Mouse (Mus musculus) frontal cortex, postnatal 25 days (tissue): ENCODE measurements around the gene Mprip.
"Not testable (repeated sequence)": the region's sequence is repeated elsewhere in the genome, so short reads cannot be mapped to it uniquely, and the experiment has no call there.

ENCODE experiments used
- DNase-seq, 2 experiments: peaks; one replicate each; pipeline ENCODE4 v3.0.0; 2022; ENCODE audit warnings: low spot score in 2 of 2

Mprip gene

DNA sequence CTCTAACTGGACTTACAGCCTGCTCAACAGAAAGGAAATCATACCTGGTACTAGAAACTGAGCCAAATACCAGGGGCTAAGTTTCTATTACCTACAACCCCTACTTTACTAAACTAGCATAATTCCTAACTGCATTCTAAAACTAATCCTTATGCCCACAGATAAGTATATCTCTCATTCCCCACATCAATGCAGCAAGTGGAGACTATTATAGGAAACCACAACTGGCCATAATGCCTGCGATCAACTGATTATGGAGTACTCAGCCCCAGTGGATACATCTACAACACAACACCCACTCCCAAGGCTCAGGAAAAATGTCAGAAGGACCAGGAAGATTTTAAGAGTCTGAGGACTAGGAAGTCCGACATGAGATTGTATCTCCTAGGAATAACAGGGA is 7.6 kb upstream of the Mprip start:
- no peak for DNase-seq

DNA sequence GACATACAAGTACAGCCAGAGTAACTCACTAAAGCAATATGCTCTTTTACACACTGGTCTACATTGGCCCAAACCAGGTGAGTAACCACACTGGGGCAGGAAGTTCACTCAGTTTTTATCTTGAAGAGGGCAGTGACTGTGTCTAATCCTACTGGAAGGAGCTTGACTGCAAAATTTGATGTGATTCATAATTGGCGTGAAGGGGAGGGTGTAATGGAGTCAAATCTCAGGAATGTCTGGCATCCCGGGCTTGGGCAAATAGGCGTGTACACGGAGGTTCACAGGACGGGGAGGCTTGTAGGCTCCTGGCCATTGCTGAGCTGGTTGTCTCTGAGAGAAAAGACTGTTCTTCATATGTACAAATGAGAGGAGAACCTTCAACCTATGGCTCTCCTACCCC is 5.8 kb upstream of the Mprip start:
- no peak for DNase-seq

DNA sequence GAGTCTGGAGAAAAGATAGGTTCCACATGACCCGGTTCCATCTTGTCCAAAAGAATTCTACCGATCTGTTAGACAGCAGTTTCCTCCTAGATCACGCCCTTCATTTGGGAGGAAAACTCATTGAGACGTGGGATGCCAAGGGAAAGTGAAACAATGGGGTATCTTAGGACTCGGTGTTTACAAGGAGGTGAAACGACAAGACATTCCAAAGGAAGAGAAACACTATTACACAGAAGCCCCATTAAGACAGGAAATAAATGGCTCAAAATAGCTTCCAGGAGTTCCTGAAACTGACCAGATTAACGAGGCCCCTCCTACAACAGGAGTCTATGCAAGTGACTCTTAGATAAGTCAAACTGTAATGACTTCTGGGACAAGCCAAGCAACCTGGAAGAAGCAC is 5.1 kb upstream of the Mprip start:
- no peak for DNase-seq

DNA sequence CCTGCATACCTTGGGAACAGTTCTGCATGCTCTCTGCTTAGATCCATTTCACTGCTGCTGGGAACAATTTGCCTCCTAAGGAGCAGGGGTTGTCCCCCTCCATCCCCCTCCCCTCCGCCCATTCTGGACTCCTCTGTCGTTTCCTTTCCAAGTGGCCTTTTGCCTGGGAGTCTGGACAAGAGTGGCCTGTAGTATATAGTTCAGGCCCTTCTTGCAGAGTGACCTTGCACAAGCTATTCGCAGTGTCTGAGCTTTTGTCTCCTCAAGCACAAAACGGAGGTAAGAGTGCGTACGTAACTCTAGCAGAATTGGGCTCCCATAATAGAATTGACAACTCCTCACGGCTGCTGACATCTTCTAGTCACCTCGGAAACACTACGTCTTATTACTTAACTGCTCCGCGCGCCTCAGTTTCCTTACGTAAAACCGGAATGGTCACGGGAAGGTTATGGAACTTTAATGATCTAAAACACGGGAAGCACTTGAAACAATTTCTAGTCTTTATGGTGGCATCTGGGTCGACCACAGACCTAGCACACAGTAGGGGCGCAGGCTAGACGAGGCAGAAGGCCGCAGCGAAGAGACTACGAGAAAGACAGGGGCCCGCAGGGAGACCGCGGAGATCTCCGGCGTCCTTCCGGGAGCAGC is 620 bp downstream of the Mprip start:
- DNase-seq: peak in 1 of 2 experiments; percentile 14

DNA sequence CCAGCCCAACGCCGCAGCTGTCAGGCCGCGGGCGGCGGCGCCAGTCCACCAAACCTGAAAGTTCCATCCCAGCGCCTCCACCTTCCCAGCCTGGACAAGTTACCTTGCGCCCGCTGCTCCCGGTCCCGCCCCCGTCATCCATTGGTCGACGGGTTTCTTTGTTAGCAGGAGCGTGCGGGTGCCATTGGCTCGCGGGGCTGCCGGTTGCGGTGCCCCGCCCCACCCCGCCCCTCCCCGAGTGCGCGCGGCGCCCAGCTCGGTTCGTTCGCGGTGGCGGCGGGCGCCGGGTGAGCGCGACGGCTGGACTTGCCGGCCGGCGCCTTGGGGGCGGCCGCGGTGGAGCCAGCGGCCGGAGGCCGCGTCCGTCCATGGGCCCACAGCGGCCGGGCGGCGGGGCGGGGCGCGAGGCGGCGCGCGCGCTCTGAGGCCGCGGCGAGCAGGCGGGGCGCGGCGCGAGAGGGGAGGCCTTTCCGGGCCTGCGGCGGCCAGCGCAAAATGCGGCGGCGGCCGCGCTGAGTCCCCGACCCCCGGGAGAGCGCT is 1.2 kb downstream of the Mprip start:
- DNase-seq: peak; percentile 88 to 93

DNA sequence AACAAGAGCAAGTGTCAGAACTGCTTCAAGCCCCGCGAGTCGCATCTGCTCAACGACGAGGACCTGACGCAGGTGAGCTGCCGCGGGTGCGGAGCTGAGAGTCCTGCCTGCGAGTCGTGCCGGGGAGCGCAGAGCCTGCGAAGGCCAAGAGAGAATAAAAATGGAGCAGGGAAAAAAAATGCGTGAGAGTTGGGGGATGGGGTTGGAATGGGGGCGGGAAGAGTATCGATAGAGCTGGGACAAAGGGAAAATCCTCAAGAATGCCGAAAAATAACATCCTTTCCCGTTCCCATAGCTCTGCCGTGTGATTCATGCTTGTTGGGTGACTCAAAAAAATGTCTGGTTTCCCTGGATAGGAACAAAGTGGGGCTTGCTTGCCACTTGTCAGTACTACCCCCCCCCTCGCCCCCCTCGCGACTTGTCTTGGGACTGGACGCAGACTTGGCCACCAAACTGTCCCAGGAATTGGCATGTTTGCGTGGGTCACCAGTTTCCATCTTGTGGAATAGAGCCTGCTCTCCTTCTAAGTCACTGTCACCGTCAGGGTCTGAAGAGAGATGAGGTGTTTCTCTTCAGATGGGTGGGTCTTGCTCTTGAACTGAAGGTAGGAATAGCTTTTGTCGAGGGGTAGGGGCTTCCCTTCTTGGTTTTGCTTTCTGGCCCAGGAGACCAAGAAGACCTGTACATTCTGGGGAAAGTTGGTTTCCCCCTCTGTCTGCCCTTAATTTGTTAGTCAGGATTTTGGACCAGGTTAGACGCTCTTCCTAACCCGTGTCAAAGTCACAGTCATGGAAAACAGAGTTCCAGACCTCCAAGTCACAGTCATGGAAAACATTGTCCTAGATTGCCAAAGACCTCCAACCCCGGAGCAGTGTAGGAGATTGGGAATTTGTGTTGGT is 2.0 kb downstream of the Mprip start:
- no peak for DNase-seq

DNA sequence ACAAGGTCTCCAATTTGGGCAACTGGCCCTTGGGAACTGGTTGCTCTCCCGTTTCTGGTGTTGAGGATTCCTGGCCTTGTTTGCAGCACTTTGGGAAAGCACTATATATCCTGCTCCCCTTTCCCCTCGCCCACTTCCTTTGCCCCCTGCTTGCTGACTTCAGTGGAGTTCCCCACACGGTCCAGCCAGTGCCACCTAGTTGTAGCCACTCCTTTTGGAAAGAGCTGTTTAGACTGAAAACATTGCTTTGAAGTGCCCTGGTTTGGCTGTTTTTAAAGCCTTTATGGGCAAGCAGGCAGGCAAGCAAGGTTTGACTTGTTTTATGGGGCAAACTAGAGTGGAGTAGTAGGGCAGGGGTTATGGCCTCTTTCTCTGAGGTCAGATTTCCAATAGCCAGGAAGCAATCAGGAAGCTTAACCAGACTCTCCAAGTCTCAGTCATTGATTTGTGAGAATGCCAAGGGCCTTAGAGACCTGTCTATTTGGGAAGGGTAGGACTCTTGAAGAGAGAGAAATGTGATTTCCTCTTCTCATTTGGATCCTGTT is 2.7 kb downstream of the Mprip start:
- no peak for DNase-seq

DNA sequence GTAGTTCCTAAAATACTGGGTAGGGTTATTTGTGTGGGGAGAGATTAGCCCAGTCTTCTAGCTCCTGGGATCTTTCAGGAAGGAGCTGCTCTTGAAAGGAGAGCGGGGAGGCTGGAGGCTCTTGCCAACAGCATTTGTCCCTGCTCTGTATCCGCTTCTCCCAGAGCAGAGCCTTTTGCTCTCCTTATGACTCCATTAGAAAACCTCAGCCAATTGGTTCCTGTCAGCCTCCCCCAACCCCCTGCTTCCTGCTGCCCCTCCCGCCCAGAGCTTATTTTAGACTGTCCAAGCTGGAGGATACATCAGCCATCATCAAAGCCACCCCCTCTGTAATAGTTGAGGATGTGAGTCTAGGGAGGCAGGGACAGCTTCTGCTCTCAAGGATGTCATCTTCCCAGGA is 3.7 kb downstream of the Mprip start:
- peak; percentile 20 for DNase-seq

DNA sequence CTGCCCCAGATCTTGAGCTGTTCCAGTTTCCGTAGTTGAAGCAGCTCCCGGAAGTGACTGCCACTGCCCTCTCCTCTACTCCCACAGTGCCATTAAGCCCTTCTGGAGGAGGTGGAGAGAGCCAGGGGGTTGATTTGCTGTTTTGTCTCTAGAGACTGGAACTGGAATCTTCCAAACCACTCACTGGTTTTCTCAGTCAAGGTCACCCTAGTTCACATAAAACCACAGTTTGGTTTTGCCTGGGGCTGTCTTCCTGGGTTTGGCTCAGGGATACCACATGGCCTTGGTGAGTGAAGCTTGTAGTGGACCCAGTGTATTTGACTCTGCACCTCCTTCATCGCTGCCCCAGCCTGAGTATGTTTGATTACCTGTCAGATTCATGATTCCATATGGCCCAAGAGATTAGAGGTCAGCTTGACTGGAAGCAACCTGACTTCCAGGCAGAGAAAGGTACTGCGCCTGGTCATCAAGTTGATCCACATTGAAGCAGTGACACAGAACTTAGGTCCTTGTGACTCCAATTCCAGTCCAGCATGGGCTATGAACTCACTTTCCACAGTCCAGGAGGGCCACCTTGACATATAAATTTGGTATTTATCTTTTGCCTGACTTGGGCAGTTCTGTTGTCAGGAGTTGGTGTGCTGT is 10.1 kb downstream of the Mprip start:
- DNase-seq: no peak

DNA sequence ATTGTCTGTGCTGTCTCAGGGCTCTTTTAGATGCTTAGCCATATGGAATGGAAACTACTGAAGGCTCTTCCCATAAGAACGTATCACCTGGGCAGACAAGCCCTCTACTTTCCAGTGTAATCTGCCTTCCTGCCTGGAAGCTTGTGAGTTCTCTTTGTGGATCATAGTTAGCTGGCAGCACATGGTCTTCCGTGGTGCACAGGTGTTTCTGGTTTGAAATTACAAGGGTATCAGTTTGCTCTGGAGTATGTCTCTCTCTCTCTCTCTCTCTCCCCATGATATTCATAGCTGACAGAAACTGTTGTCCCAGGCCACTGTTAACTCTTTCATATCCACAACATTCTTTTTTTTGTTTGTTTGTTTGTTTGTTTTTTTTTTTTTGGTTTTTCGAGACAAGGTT is 12.9 kb downstream of the Mprip start:
- no peak for DNase-seq

DNA sequence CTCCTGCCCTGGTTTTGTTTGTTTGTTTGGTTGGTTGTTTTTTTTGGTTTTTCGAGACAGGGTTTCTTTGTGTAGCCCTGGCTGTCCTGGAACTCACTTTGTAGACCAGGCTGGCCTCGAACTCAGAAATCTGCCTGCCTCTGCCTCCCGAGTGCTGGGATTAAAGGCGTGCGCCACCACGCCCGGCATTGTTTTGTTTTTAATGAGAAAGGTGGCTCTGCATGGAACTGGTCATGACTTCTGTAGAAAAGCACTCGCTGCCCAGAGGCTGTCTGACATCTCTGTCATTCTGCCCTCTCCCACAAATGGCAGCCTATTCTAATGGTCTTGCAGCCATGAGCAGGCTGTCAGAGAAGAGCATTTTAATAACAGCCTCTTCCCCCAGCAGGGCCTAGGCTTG is 13.6 kb downstream of the Mprip start:
- not testable (repeated sequence) for DNase-seq

DNA sequence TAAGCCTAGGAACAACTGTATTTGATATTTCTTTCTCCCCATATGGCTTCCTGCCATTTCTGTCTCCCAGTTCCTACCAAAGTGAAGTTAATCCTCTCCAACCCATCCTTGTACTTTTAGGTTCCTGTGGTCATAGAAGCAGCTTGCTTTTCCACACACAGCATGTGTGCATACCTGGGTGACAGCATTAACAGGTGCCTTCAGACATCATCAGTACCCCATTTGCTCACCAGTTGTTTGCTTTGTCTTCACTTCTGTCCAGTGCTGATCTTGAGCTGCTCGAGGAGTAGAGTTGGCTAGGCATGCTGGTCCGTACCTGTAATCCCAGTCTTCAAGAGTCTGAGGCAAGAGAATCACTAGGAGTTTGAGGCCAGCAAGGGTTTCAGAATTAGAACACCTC is 16.7 kb downstream of the Mprip start:
- no peak for DNase-seq

DNA sequence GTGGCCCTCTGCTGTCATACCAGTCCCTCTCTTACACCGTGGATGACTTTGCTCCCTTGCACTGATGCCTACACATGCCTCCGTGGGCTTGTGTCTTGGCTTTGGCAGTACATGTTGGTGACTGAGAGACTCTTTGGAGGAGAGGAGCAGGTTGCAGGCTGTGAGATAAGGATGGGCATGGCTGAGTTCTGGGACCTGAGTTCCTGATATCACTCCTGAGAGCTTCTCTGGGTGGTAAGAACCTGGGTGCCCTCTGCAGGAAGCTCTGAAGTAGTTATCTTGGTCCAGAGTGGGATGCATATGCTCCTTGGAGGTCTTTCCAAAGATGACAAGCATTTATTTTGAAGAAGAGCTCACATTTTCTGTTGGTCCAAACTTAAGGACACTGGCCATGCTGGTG is 17.6 kb downstream of the Mprip start:
- DNase-seq: no peak

DNA sequence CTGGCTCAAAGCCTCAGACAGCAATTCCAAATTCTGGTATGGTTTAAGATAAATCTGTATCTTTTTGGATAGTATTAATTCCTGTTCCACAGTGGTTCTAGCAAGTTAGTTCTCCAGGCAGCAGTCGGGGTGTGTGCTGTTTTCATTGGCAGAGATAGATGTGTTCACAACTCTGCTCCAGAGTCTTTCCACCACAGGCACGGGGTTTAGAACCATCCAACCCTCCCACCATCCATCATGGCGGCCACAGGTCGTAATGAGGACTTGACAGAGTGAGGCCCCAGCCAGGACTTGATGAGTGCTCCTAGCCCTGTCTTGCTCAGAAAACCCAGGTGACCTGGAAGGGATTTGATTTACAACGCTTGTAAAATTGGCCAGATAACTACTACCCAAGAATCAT is 19.0 kb downstream of the Mprip start:
- DNase-seq: no peak

DNA sequence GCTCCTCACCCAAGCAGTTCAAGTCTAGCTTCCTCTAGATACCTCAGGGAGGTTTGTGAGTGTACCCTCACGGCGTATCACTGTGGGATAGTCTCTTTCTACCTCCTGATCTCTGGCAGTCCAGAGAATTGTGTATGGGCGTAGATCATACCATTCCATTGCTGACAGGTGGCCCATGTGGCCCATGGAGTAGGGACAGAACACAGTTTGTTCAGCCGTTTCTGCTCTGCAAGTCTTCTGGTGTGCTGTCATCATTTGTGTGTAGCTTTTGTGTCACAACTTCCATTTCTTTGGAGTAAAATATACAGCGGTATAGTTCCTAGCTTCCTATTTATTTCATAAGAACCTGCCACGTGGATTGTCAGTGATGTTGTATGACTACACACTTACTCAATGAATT is 23.9 kb downstream of the Mprip start:
- no peak for DNase-seq

DNA sequence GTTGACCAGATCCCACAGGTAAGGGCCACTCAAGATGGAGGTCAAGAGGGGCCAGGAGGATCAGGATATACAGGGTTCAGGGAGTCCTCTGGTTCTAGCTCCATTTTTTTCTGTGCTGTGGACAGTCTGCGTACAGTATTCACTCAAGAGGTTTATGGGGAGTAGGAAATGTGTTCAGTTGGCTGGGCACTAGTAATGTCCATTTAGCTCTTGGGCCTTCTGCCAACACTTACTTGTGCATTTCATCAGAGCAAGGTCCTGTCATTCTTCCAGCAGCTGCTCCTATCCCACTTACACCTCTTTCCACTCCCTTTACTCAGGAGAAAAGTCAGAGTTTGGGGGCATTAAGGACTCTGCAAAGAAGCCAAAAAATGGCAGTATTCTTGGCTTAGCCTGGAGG is 33.4 kb downstream of the Mprip start:
- DNase-seq: no peak

DNA sequence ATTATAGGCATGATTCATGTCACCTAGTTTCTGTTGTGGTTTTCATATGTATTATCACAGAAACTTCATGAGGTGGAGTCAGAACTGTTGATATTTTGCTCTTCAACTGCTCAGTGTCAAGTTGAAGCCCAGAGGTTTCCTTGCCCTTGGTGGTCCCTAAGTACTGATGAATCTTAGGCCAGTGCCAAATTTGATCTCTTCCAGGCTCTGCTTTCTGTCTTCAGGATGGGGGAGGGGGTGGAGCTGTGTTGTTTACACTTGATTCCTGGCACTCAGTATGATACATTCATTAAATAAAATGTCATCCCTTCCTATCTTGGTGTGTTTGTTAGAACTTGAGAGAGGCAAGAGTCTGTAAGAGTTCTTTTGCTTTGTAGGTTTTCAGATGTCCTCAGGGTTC is 34.4 kb downstream of the Mprip start:
- DNase-seq: no peak

DNA sequence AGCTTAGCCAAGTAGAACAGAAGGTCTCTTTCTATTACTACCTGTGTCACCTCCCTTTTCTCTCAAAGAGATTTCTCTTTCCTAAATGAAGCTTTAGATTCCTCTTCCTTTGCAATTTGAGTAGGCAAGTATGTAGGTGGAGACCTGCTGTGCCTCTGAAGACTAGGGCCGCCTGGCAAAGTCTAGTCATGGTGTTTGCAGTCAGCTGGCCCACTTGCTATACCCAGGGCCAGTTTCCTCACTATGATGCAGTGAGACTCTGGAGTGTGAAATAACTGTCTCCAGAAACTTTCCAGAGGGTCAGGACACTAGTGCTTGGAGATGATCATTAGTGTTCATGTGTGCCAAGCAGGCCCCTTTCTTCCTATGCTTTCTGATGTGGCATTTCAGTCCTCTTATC is 36.5 kb downstream of the Mprip start:
- DNase-seq: no peak

DNA sequence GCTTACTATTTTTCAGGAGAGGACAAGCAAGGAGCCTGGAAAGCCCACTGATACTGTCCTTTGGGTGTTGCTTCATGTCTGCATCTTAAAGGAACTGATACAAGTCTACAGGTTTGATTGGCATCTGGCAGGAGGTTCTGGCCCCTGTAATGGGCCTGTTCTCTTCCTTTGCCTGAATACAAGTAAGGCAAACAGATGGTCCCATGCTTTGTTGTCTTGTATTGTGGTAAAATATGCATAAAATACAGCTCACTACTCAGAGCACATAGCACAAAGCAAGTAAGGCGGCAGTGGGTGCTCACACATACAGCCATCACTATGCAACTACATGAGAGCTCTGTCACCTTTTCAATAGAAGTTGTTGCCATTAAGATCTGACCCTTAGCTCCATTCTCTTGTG is 39.7 kb downstream of the Mprip start:
- no peak for DNase-seq

DNA sequence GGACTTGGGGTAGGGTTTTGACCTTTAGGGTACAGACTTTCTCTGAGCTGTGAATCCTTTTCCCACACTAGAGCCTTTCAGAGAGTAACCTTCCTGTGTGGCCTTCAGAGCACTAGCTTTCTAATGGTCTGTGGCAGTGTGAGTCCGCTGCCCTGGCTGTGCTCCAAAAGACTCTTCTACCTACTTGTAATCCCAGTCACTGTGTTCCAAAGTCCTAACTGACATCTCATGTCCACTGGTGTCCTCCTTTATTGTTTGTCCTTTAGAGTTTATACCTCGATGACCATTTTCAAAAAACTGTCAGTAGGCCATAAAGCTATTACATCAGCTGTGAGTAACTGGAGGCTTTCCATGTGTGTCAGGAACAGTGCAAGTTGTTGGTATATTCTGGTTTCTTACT is 44.0 kb downstream of the Mprip start:
- DNase-seq: no peak

DNA sequence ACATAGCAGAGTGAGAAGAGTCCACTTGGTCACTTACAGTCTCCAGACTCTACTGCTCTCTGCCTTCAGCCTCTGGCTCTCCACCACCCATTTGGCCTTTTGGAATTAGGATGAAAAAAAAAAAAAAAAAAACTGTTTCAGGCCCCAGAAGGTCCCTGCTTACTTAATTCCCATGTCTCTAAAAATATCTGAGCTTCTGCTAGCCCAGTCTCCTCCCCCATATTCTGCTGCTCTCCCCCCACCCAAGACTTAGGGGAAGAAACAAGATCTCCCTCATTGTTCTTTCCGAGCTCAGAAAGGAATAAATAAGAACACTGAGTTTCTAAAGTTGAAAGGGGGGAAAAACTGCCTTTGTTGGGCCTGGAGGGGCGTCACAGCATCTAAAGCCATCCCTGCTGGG is 46.4 kb downstream of the Mprip start:
- no peak for DNase-seq

DNA sequence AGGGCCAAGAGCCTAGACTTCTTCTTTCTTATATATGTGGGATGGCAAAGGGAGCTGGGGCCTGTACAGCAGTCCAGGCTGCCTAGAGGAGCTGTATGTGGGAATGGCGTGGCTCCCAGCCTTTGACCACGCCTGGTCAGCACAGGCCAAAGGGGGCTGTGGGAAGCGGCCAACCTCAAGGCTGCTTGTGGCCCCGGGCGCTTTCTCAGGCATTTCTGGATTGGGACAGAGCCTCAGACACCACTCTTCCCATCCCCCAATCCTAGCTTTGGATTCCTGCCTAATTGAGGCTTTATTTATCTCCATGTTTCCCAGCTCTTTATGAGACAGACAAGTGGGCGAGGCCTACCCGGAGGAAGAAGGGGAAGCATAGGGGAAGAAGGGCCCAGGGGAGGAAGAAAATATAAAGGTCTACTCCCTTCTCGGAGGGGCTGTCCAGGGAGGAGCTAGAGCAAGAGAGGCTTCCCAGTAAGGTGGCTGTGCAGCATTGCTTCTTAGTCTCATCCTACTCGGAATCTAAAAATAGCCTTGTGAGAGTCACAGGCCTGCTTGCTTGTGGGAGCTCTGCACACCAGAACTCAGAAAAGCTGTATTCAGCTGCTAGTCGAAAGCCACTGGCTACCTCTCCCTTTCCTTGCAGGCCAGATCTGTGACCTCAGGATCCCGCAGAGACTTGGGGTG is 47.0 kb downstream of the Mprip start:
- DNase-seq: peak; percentile 46 to 50
